17 mouse cellular contexts compared by ENCODE assay signal in genomic region chr3:99858922-99859321, GRCm38 (mm10). TPM values are rescaled to one million over a fixed set of nuclear protein-coding genes. Genes with fewer than 3 reads are reported as not detected.
DNase-seq lines count a peak whose midpoint lies in the region; ATAC-seq and TF ChIP-seq lines count a peak whose summit lies in the region.
"Had no signal": no experiment of that assay in that cellular context is flagged by ENCODE, and none has a peak within 500 bp of the region (broad histone marks: within the 10 kb centered on the region; RNA-seq: fewer than 3 reads in every experiment).

No protein-coding gene starts in this region.

- TF ChIP-seq POLR2A in heart, adult 2 months (IDR thresholded peaks at IDR 0.05; ENCODE audit: insufficient read depth, low read depth, low read length), result no peak

- TF ChIP-seq CTCF in heart, adult 2 months (IDR thresholded peaks at IDR 0.05), result peak; percentile 23
- peak; percentile 29; the same call in 1 of the 2 replicates for TF ChIP-seq CTCF in liver, embryonic 14.5 days (IDR thresholded peaks at IDR 0.05; ENCODE audit: low read depth)

- no peaks in the 10 kb centered on the region for H3K27me3 ChIP-seq in heart, adult 2 months (ENCODE audit: control insufficient read depth, insufficient read depth, low read length)
- no peaks in the 10 kb centered on the region for H3K27me3 ChIP-seq in heart, embryonic 10.5 days (ENCODE audit: insufficient read depth, poor library complexity, severe bottlenecking)
- no peaks in the 10 kb centered on the region for H3K27me3 ChIP-seq in liver, embryonic 14.5 days (ENCODE audit: control insufficient read depth, insufficient read depth, low read length)
- H3K27me3 ChIP-seq in liver, embryonic 11.5 days (replicated peaks; ENCODE audit: control insufficient read depth, insufficient read depth, low read length), result no peaks in the 10 kb centered on the region
- H3K27me3 ChIP-seq: lung, embryonic 15.5 days had no signal

- no peak overlapping the region for H3K4me3 ChIP-seq in heart, adult 2 months
- H3K4me3 ChIP-seq in heart, embryonic 10.5 days, result no peak overlapping the region
- no peak overlapping the region for H3K4me3 ChIP-seq in liver, embryonic 14.5 days (ENCODE audit: insufficient read depth in 1 of 2, low read depth in 2 of 2, low read length in 2 of 2)
- no peak overlapping the region for H3K4me3 ChIP-seq in liver, embryonic 11.5 days (ENCODE audit: low read depth, low read length)
- H3K4me3 ChIP-seq: heart, embryonic 13.5 days; hindbrain, embryonic 10.5 days; lung, embryonic 15.5 days had no signal

- H3K36me3 ChIP-seq in heart, adult 2 months (ENCODE audit: control insufficient read depth, insufficient read depth, low read length), result no peaks in the 10 kb centered on the region
- H3K36me3 ChIP-seq in heart, embryonic 10.5 days, result no peaks in the 10 kb centered on the region
- no peaks in the 10 kb centered on the region for H3K36me3 ChIP-seq in liver, embryonic 14.5 days (replicated peaks; ENCODE audit: control insufficient read depth, insufficient read depth, low read depth)
- no peaks in the 10 kb centered on the region for H3K36me3 ChIP-seq in liver, embryonic 11.5 days (ENCODE audit: control insufficient read depth, insufficient read depth, low read length)
- H3K36me3 ChIP-seq: heart, embryonic 13.5 days; hindbrain, embryonic 10.5 days; lung, embryonic 15.5 days had no signal

- ATAC-seq in liver, embryonic 14.5 days (ENCODE audit: insufficient read depth), result no peak
- no peak for ATAC-seq in liver, embryonic 11.5 days (replicated peaks; ENCODE audit: low FRiP score)
- ATAC-seq in common myeloid progenitor, adult 5-6 weeks (replicated peaks; ENCODE audit: low read depth, poor library complexity, severe bottlenecking), result peak; percentile 74; the same call in 1 of the 2 replicates
- ATAC-seq: forebrain, embryonic 16.5 days; intestine, embryonic 16.5 days had no signal

- no peaks in the 10 kb centered on the region for H3K4me1 ChIP-seq in heart, adult 2 months (ENCODE audit: control insufficient read depth, insufficient read depth, low read length)
- no peaks in the 10 kb centered on the region for H3K4me1 ChIP-seq in heart, embryonic 10.5 days
- H3K4me1 ChIP-seq in liver, embryonic 14.5 days (replicated peaks; ENCODE audit: control insufficient read depth in 2 of 2, insufficient read depth in 2 of 2, low read length in 1 of 2), result no peaks in the 10 kb centered on the region
- no peaks in the 10 kb centered on the region for H3K4me1 ChIP-seq in liver, embryonic 11.5 days (replicated peaks; ENCODE audit: control insufficient read depth, insufficient read depth, low read length)
- H3K4me1 ChIP-seq: heart, embryonic 13.5 days; hindbrain, embryonic 10.5 days; lung, embryonic 15.5 days had no signal

- no peak overlapping the region for H3K27ac ChIP-seq in heart, adult 2 months
- no peak overlapping the region for H3K27ac ChIP-seq in heart, embryonic 10.5 days
- H3K27ac ChIP-seq in liver, embryonic 14.5 days, result no peak overlapping the region
- H3K27ac ChIP-seq in liver, embryonic 11.5 days (ENCODE audit: low read depth, low read length), result no peak overlapping the region
- H3K27ac ChIP-seq: heart, embryonic 13.5 days; hindbrain, embryonic 10.5 days; lung, embryonic 15.5 days had no signal

- no peak for TF ChIP-seq EP300 in heart, adult 2 months (IDR thresholded peaks at IDR 0.05; ENCODE audit: insufficient read depth, low read depth, low read length)
- TF ChIP-seq EP300 in liver, embryonic 14.5 days (IDR thresholded peaks at IDR 0.05; ENCODE audit: low read depth), result no peak

- H3K9me3 ChIP-seq in heart, embryonic 10.5 days, result no peaks in the 10 kb centered on the region
- H3K9me3 ChIP-seq in liver, embryonic 14.5 days (ENCODE audit: control insufficient read depth, low read length), result no peaks in the 10 kb centered on the region
- no peaks in the 10 kb centered on the region for H3K9me3 ChIP-seq in liver, embryonic 11.5 days (ENCODE audit: control insufficient read depth, low read length)
- H3K9me3 ChIP-seq: heart, embryonic 13.5 days; hindbrain, embryonic 10.5 days; lung, embryonic 15.5 days had no signal

- 67% methylated on average over 3 of the region's 3 CpGs for WGBS in heart, adult 2 months
- 73% methylated on average over 3 of the region's 3 CpGs for WGBS in heart, embryonic 10.5 days
- 44% methylated on average over 3 of the region's 3 CpGs for WGBS in liver, embryonic 14.5 days (ENCODE audit: insufficient replicate concordance)
- 69% methylated on average over 3 of the region's 3 CpGs for WGBS in liver, embryonic 11.5 days

- intact Hi-C loops in heart, adult 2 months (cut with DNase I), result no loop called here

- no peak for DNase-seq in heart, adult 2 months
- no peak for DNase-seq in heart, embryonic 10.5 days (ENCODE audit: low spot score)
- DNase-seq in liver, embryonic 14.5 days (ENCODE audit: low read depth in 3 of 3, low spot score in 3 of 3), result no peak
- DNase-seq in liver, embryonic 11.5 days (ENCODE audit: low spot score), result no peak
- peak; percentile 42 for DNase-seq in ES-CJ7 (ENCODE audit: low read depth, low spot score)
- DNase-seq in urinary bladder, postnatal 4 days (ENCODE audit: low spot score in 2 of 2), result no peak
- no peak for DNase-seq in layer of hippocampus, adult 11-12 months (ENCODE audit: low spot score)
- DNase-seq: adrenal gland, postnatal 14 days; gastrocnemius, postnatal 10 days; right cerebral cortex, adult 18-20 months; thymus, adult 18-20 months had no signal

- no peak overlapping the region for H3K4me2 ChIP-seq in liver, embryonic 14.5 days (ENCODE audit: low read depth)
- H3K4me2 ChIP-seq in liver, embryonic 11.5 days, result no peak overlapping the region
- H3K4me2 ChIP-seq: heart, embryonic 13.5 days; lung, embryonic 15.5 days had no signal

- H3K79me2 ChIP-seq in heart, adult 2 months (replicated peaks; ENCODE audit: control insufficient read depth, insufficient read depth, low read length), result no peaks in the 10 kb centered on the region

- no peak overlapping the region for H3K9ac ChIP-seq in heart, adult 2 months (ENCODE audit: low read depth, low read length)
- no peak overlapping the region for H3K9ac ChIP-seq in liver, embryonic 14.5 days (replicated peaks)
- no peak overlapping the region for H3K9ac ChIP-seq in liver, embryonic 11.5 days (ENCODE audit: low read depth, low read length)
- H3K9ac ChIP-seq: heart, embryonic 13.5 days; lung, embryonic 15.5 days had no signal

RNA-seq across cellular contexts. Expression of gene Spag17, which starts 26.3 kb away (rescaled TPM):
- total RNA-seq in heart, adult 2 months (2021), result not detected
- polyA plus RNA-seq in heart, adult 2 months (2012; rRNA removed), result 0.10 TPM in 1 of 2 replicates, not detected in the other
- 0.11 and 0.80 TPM in 2 replicates for polyA plus RNA-seq in heart, embryonic 10.5 days (2016; fragmentation: Nextera tagmentation; extraction: Ambion mirVana)
- 0.02 and 0.03 TPM in 2 replicates for polyA plus RNA-seq in liver, embryonic 14.5 days (2012; rRNA removed)
- 0.09 and 0.15 TPM in 2 replicates for polyA plus RNA-seq in liver, embryonic 14.5 days (2014; fragmentation: Nextera tagmentation; extraction: Ambion mirVana)
- 0.04 TPM in 1 of 2 replicates, not detected in the other for polyA plus RNA-seq in liver, embryonic 11.5 days (2014; fragmentation: Nextera tagmentation; extraction: Ambion mirVana)
- not detected in 2 replicates for total RNA-seq in common myeloid progenitor, adult 5-6 weeks (2017)
- total RNA-seq: adrenal gland, postnatal 14 days had no signal
